Mouse (Mus musculus) midbrain, embryonic 11.5 days (tissue): Measurements from ENCODE around the gene Cstad. TPM values are rescaled to one million over a fixed set of nuclear protein-coding genes. Genes with fewer than 3 reads are reported as not detected.
A peak's percentile ranks its signal among the peaks of the same experiment; 100 is the strongest.

Source experiments
- ATAC-seq: fragments of 200-750 bp; cut with Nextera tagmentation; 2 replicates; pipeline ENCODE4 v1.8.0; 2017; ENCODE audit warnings: moderate TSS enrichment, moderate library complexity; ENCODE audit not compliant: low FRiP score
- DNase-seq: peaks from one replicate; pipeline ENCODE4 v3.0.0; 2015; ENCODE audit warnings: low spot score; ENCODE audit errors: missing footprints
- H3K27ac ChIP-seq: fragments of 300-500 bp; sonication (generic); 2 replicates; pipeline ENCODE4 v1.5.1; 2014; ENCODE audit warnings: low read depth, low read length
- H3K27me3 ChIP-seq: fragments of 300-500 bp; sonication (generic); 2 replicates; pipeline ENCODE4 v1.6.1; 2014; ENCODE audit warnings: mild to moderate bottlenecking, low read length, moderate library complexity, mixed read lengths; ENCODE audit not compliant: control insufficient read depth, insufficient read depth
- H3K36me3 ChIP-seq: fragments of 300-500 bp; sonication (generic); 2 replicates; pipeline ENCODE4 v1.6.1; 2014; ENCODE audit warnings: mild to moderate bottlenecking, low read length, moderate library complexity, mixed read lengths; ENCODE audit not compliant: control insufficient read depth, insufficient read depth
- H3K4me1 ChIP-seq: fragments of 300-500 bp; sonication (generic); 2 replicates; pipeline ENCODE4 v1.6.1; 2014; ENCODE audit warnings: low read length; ENCODE audit not compliant: control insufficient read depth, insufficient read depth
- H3K4me2 ChIP-seq: fragments of 300-500 bp; sonication (generic); 2 replicates; pipeline ENCODE4 v1.6.1; 2014; ENCODE audit warnings: mild to moderate bottlenecking, moderate library complexity
- H3K4me3 ChIP-seq: fragments of 300-500 bp; sonication (generic); 2 replicates; pipeline ENCODE4 v1.5.1; 2014; ENCODE audit warnings: low read depth, low read length
- H3K9ac ChIP-seq: fragments of 300-500 bp; sonication (generic); 2 replicates; pipeline ENCODE4 v1.6.1; 2014; ENCODE audit warnings: low read length
- H3K9me3 ChIP-seq: fragments of 300-500 bp; sonication (generic); 2 replicates; pipeline ENCODE4 v1.6.1; 2016; ENCODE audit warnings: low read length; ENCODE audit not compliant: control insufficient read depth
- WGBS: fragments of 180-500 bp; shearing (Covaris S2); extraction: QIAGEN DNeasy Blood & Tissue Kit; methylation state at CpG from one replicate; pipeline ENCODE4 v1.1.7; 2014; 5-methylcytosine and 5-hydroxymethylcytosine counted together
- polyA plus RNA-seq: library from polyadenylated mRNA; unstranded; fragments of >200 nt; fragmentation: Nextera tagmentation; extraction: Ambion mirVana; gene quantifications from 2 replicates; pipeline ENCODE4 v1.2.1, GENCODE M21; 2014

Gene Cstad
- polyA plus RNA-seq, 1 experiment from 2014 or later = 0.74 TPM

- ATAC-seq (no peak), DNase-seq (no peak)
- no peaks in the 10 kb centered on the region for H3K36me3 ChIP-seq
- H3K9ac ChIP-seq = no peak overlapping the region
- no peak overlapping the region; the same call in 1 of the 2 replicates for H3K27ac ChIP-seq
- no peak overlapping the region for H3K4me3 ChIP-seq
- H3K4me2 ChIP-seq = no peak overlapping the region
- H3K27me3 ChIP-seq = no peaks in the 10 kb centered on the region; the same call in 1 of the 2 replicates
- 78% methylated on average over 5 of the region's 5 CpGs for WGBS
- peaks cover 54% of the 10 kb centered on the region for H3K4me1 ChIP-seq
- H3K9me3 ChIP-seq = no peaks in the 10 kb centered on the region
Measured at GRCm38 (mm10) chr2:30603731-30604130, 8.9 kb downstream of the Cstad start.

GRCm38 (mm10) chr2:30604880-30605761, 10.3 kb downstream of the Cstad start:
- H3K36me3 ChIP-seq = no peaks in the 10 kb centered on the region
- DNase-seq (peak; percentile 92), ATAC-seq (peak; percentile 43)
- peaks cover 55% of the 10 kb centered on the region for H3K4me1 ChIP-seq
- H3K4me3 ChIP-seq = peak overlapping the region; percentile 9; the same call in 1 of the 2 replicates
- H3K4me2 ChIP-seq = peak overlapping the region; percentile 43
- no peaks in the 10 kb centered on the region for H3K9me3 ChIP-seq
- peak overlapping the region; percentile 39; the same call in 1 of the 2 replicates for H3K9ac ChIP-seq
- H3K27ac ChIP-seq = no peak overlapping the region
- 3% methylated on average over 32 of the region's 32 CpGs for WGBS
- no peaks in the 10 kb centered on the region; the same call in 1 of the 2 replicates for H3K27me3 ChIP-seq

DNA sequence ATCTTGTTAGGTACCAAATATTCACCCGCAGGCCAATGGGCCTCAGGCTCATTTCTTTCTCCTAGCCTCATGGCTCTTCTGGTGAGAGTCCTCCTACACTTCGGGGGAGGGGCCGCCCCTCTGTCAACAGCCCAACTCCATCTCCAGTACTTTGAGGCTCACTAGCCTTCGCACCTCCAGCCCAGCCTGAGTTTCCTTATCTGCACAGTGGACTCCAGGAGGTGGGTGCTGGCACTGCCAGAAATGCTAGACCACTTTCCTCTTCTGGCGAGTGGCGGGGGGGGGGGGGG, 10.9 kb downstream of the Cstad start:
- no peak overlapping the region; the same call in 1 of the 2 replicates for H3K9ac ChIP-seq
- H3K4me1 ChIP-seq = peaks cover 51% of the 10 kb centered on the region
- DNase-seq (no peak), ATAC-seq (no peak)
- H3K27ac ChIP-seq = no peak overlapping the region; the same call in 1 of the 2 replicates
- H3K4me2 ChIP-seq = no peak overlapping the region
- no peaks in the 10 kb centered on the region for H3K36me3 ChIP-seq
- WGBS = 18% methylated on average over 6 of the region's 6 CpGs
- no peaks in the 10 kb centered on the region for H3K9me3 ChIP-seq
- H3K4me3 ChIP-seq = no peak overlapping the region
- no peaks in the 10 kb centered on the region; the same call in 1 of the 2 replicates for H3K27me3 ChIP-seq

- no peak for DNase-seq
- Histone ChIP-seq H3K9ac (peak overlapping the region; percentile 7; the same call in 1 of the 2 replicates), H3K4me2 (peak overlapping the region; percentile 2; the same call in 1 of the 2 replicates), H3K27ac (no peak overlapping the region; the same call in 1 of the 2 replicates), H3K36me3 (no peaks in the 10 kb centered on the region), H3K9me3 (no peaks in the 10 kb centered on the region), H3K27me3 (no peaks in the 10 kb centered on the region; the same call in 1 of the 2 replicates), H3K4me1 (peaks cover 42% of the 10 kb centered on the region), H3K4me3 (no peak overlapping the region)
- WGBS = 20% methylated on average over 23 of the region's 23 CpGs
- ATAC-seq = 0 out of 2 replicates have a peak, but pooled peaks have one; percentile 8
Measured at GRCm38 (mm10) chr2:30606621-30607052, 11.8 kb downstream of the Cstad start.

DNA sequence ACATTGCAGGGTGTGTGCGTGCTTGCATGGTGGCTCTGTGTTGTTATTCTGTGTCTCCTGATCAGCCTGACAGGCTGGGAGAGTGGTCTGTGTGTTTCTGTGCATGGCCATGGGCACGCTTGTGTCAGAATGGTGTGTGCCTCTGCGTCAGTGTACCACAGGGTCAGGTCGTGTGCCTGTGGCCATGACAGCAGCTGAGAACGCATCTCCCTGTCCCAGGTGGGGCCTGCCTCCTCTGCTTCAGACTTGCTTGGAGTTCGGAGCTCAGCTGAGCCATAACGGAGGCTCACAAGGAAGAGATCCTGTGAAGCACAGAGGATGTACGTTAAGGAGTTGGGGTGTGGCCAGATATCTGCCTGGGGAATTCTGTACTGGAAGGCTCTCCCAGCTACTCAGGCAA, 13.1 kb downstream of the Cstad start:
- Histone ChIP-seq H3K4me1 (peaks cover 39% of the 10 kb centered on the region), H3K36me3 (no peaks in the 10 kb centered on the region), H3K27me3 (no peaks in the 10 kb centered on the region; the same call in 1 of the 2 replicates), H3K4me3 (no peak overlapping the region), H3K9me3 (no peaks in the 10 kb centered on the region), H3K9ac (no peak overlapping the region), H3K27ac (peak overlapping the region; percentile 22; the same call in 1 of the 2 replicates), H3K4me2 (no peak overlapping the region)
- DNase-seq (no peak), ATAC-seq (no peak)
- 81% methylated on average over 8 of the region's 8 CpGs for WGBS

GRCm38 (mm10) chr2:30608690-30609201, 13.9 kb downstream of the Cstad start:
- DNase-seq (no peak), ATAC-seq (no peak)
- no peak overlapping the region for H3K4me2 ChIP-seq
- no peak overlapping the region for H3K9ac ChIP-seq
- H3K9me3 ChIP-seq = no peaks in the 10 kb centered on the region
- H3K4me3 ChIP-seq = no peak overlapping the region
- H3K27me3 ChIP-seq = no peaks in the 10 kb centered on the region; the same call in 1 of the 2 replicates
- no peaks in the 10 kb centered on the region for H3K36me3 ChIP-seq
- no peak overlapping the region for H3K27ac ChIP-seq
- H3K4me1 ChIP-seq = peaks cover 43% of the 10 kb centered on the region
- WGBS = 76% methylated on average over 10 of the region's 10 CpGs

DNA sequence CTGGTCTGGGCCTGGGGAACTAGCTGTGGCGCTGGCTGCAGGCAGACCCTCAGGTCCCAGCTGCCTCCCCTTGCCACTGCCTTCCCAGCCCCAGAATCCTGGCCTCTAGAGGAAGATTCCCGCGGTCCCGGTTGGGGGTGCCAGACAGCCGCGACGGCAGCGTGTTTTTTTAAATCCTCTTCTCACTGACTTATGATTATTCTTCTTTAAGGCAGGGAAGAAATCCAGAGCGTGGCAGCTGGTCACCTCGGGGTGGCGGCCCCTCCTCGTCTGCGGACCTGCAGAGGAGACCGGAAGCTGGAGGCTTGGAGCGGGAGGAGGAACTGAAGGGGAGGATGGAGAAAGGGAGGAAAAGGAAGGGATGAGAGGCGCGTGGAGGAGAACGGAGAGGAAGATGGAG, 18.7 kb downstream of the Cstad start:
- H3K9ac ChIP-seq = peak overlapping the region; percentile 71
- no peaks in the 10 kb centered on the region for H3K27me3 ChIP-seq
- H3K9me3 ChIP-seq = no peaks in the 10 kb centered on the region
- no peak overlapping the region for H3K4me3 ChIP-seq
- DNase-seq (peak; percentile 95), ATAC-seq (peak; percentile 79)
- peak overlapping the region; percentile 39 for H3K4me2 ChIP-seq
- H3K4me1 ChIP-seq = peaks cover 17% of the 10 kb centered on the region
- peak overlapping the region; percentile 82 for H3K27ac ChIP-seq
- WGBS = under 1% methylated on average over 18 of the region's 18 CpGs
- H3K36me3 ChIP-seq = no peaks in the 10 kb centered on the region

DNA sequence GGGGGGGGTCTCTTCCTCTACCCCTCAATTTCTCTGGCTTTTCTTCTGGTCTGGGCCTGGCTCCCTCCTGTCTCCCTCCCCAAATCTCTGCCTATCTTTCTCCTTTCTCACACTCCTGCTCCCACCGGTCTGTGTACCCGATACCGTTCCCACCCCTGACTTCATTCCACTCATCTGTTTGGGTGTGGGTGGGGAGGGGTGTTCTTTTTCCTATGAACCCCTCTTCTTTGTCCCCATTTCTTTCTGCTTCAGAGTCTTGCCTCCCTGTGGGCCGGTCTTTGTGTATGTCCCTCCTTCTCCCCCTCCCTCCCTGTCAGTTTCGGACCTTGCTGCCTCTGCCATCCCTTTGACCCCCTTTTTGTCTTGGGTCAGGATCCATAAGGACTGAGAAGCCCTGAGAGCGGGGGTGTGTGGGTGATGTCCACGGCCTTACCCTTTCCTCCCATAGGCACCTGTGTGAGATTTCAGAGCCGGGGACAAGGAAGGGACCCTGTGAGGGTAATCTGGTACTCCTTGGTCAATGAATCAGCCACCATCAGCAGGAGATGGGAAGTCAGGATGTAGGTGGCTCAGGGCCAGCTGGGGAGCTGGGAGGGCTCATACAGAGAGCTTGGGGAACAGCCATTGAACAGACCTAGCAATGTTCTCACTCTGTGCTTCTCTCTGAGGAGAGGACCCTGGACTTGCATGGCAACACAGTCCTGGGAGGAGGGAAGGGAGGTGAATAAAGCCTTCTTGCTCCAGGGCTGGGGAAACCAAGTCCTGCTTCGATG, 19.5 kb downstream of the Cstad start:
- Histone ChIP-seq H3K27me3 (no peaks in the 10 kb centered on the region), H3K4me2 (peak overlapping the region; percentile 39), H3K4me3 (peak overlapping the region; percentile 9; the same call in 1 of the 2 replicates), H3K9me3 (no peaks in the 10 kb centered on the region), H3K4me1 (peaks cover 15% of the 10 kb centered on the region), H3K27ac (peak overlapping the region; percentile 82), H3K36me3 (no peaks in the 10 kb centered on the region), H3K9ac (peak overlapping the region; percentile 71)
- DNase-seq (peak; percentile 91), ATAC-seq (peak; percentile 36; the same call in 1 of the 2 replicates)
- WGBS = 26% methylated on average over 9 of the region's 9 CpGs
